Mouse (Mus musculus): ENCODE results near the gene Rhbdd3. TPM values are rescaled to one million over a fixed set of nuclear protein-coding genes. Genes with fewer than 3 reads are reported as not detected.
A peak's percentile ranks its signal among the peaks of the same experiment; 100 is the strongest.

The Rhbdd3 gene
- 13.8 and 14.7 TPM in 2 replicates for polyA plus RNA-seq (2011; ENCODE audit: insufficient read depth, insufficient read length, low replicate concordance, missing spikeins)

DNA sequence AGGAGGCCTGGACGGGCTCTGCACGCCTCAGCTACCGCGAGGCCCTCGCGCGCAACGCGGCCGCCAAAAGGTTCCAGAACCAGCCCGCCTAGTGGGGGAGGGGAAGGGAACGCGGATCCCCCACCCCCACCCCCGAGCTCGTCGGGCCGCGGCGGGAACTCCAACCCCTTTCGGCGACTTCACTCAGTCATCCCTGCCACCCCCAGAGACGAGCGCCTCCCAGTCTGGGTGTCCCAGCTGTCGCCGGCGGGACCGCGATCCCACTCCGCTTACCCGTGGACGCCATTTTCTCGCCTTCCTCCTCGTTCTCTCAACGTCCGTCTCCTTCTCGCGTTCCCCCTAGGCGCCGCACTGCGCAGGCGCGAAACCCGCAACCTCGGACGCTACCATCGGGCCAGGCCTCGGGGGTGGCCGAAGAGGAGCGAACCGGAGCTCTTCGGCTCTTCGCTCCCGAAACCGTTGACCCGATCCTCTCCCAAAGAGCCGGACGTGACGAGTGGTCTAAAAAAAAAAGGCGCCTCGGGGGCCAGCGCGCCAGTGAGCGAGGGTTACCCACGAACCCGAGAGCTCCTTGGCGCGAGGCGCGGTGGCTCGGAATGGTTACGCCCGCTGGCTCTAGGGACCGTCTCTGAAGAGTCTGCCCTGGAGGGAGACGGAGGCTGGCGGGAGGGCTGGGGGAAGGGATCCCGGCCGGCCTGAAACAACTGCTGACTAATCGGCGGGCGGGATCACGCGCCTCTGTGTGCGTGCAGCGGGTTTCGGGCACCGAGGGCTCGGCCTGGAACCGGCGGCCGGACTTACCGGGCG is at the start of gene Rhbdd3, which contains the start of gene Ewsr1:
Gene Rhbdd3 (plus strand): TSS at position 191 of the 807 bp plus-strand sequence.
Gene Ewsr1 (minus strand): TSS at position 531 of the 807 bp plus-strand sequence.
- peak within 1 kb of the TSS; percentile 97 for H3K27ac ChIP-seq (ENCODE audit: control insufficient read depth, insufficient read depth, low read depth, low read length, poor library complexity)
- no peaks in the 10 kb centered on the region; the same call in 1 of the 2 replicates for H3K4me1 ChIP-seq (ENCODE audit: control insufficient read depth, insufficient read depth, low read length)
- TF ChIP-seq CTCF (IDR thresholded peaks at IDR 0.05; ENCODE audit: control insufficient read depth, insufficient read depth, low read length) = no peak
- peak; percentile 95 for TF ChIP-seq POLR2A (IDR thresholded peaks at IDR 0.05; ENCODE audit: borderline replicate concordance, control insufficient read depth, low read depth, low read length)
- under 1% methylated on average over 92 of the region's 92 CpGs for WGBS
- H3K4me3 ChIP-seq (replicated peaks; ENCODE audit: control insufficient read depth, low read depth, low read length) = peak within 1 kb of the TSS; percentile 88

- Histone ChIP-seq H3K27ac (ENCODE audit: control insufficient read depth, insufficient read depth, low read depth, low read length, poor library complexity) (no peak overlapping the region), H3K4me1 (ENCODE audit: control insufficient read depth, insufficient read depth, low read length) (no peaks in the 10 kb centered on the region; the same call in 1 of the 2 replicates), H3K4me3 (replicated peaks; ENCODE audit: control insufficient read depth, low read depth, low read length) (no peak overlapping the region)
- WGBS = 82% methylated on average over 10 of the region's 10 CpGs
- TF ChIP-seq POLR2A (IDR thresholded peaks at IDR 0.05; ENCODE audit: borderline replicate concordance, control insufficient read depth, low read depth, low read length) = no peak
- TF ChIP-seq CTCF (IDR thresholded peaks at IDR 0.05; ENCODE audit: control insufficient read depth, insufficient read depth, low read length) = no peak
These were observed 47.1 kb upstream of the Rhbdd3 start for GRCm38 (mm10) chr11:5051629-5052028.

- Histone ChIP-seq H3K27ac (ENCODE audit: control insufficient read depth, insufficient read depth, low read depth, low read length, poor library complexity) (no peak overlapping the region; the same call in 1 of the 2 replicates), H3K4me3 (replicated peaks; ENCODE audit: control insufficient read depth, low read depth, low read length) (no peak overlapping the region), H3K4me1 (ENCODE audit: control insufficient read depth, insufficient read depth, low read length) (no peaks in the 10 kb centered on the region; the same call in 1 of the 2 replicates)
- 77% methylated on average over 10 of the region's 10 CpGs for WGBS
- TF ChIP-seq CTCF (IDR thresholded peaks at IDR 0.05; ENCODE audit: control insufficient read depth, insufficient read depth, low read length) = no peak
- TF ChIP-seq POLR2A (IDR thresholded peaks at IDR 0.05; ENCODE audit: borderline replicate concordance, control insufficient read depth, low read depth, low read length) = no peak
These were observed 46.4 kb upstream of the Rhbdd3 start for GRCm38 (mm10) chr11:5052200-5052854.

GRCm38 (mm10) chr11:5054151-5054550 is 44.6 kb upstream of the Rhbdd3 start:
- 89% methylated on average over 14 of the region's 14 CpGs for WGBS
- Histone ChIP-seq H3K4me3 (replicated peaks; ENCODE audit: control insufficient read depth, low read depth, low read length) (no peak overlapping the region), H3K27ac (ENCODE audit: control insufficient read depth, insufficient read depth, low read depth, low read length, poor library complexity) (no peak overlapping the region), H3K4me1 (ENCODE audit: control insufficient read depth, insufficient read depth, low read length) (no peaks in the 10 kb centered on the region; the same call in 1 of the 2 replicates)
- TF ChIP-seq CTCF (IDR thresholded peaks at IDR 0.05; ENCODE audit: control insufficient read depth, insufficient read depth, low read length) (no peak), POLR2A (IDR thresholded peaks at IDR 0.05; ENCODE audit: borderline replicate concordance, control insufficient read depth, low read depth, low read length) (no peak)

GRCm38 (mm10) chr11:5054874-5055273 is 43.9 kb upstream of the Rhbdd3 start:
- TF ChIP-seq CTCF (IDR thresholded peaks at IDR 0.05; ENCODE audit: control insufficient read depth, insufficient read depth, low read length) = no peak
- TF ChIP-seq POLR2A (IDR thresholded peaks at IDR 0.05; ENCODE audit: borderline replicate concordance, control insufficient read depth, low read depth, low read length) = no peak
- 83% methylated on average over 6 of the region's 6 CpGs for WGBS
- no peaks in the 10 kb centered on the region; the same call in 1 of the 2 replicates for H3K4me1 ChIP-seq (ENCODE audit: control insufficient read depth, insufficient read depth, low read length)
- H3K4me3 ChIP-seq (replicated peaks; ENCODE audit: control insufficient read depth, low read depth, low read length) = no peak overlapping the region
- no peak overlapping the region for H3K27ac ChIP-seq (ENCODE audit: control insufficient read depth, insufficient read depth, low read depth, low read length, poor library complexity)

DNA sequence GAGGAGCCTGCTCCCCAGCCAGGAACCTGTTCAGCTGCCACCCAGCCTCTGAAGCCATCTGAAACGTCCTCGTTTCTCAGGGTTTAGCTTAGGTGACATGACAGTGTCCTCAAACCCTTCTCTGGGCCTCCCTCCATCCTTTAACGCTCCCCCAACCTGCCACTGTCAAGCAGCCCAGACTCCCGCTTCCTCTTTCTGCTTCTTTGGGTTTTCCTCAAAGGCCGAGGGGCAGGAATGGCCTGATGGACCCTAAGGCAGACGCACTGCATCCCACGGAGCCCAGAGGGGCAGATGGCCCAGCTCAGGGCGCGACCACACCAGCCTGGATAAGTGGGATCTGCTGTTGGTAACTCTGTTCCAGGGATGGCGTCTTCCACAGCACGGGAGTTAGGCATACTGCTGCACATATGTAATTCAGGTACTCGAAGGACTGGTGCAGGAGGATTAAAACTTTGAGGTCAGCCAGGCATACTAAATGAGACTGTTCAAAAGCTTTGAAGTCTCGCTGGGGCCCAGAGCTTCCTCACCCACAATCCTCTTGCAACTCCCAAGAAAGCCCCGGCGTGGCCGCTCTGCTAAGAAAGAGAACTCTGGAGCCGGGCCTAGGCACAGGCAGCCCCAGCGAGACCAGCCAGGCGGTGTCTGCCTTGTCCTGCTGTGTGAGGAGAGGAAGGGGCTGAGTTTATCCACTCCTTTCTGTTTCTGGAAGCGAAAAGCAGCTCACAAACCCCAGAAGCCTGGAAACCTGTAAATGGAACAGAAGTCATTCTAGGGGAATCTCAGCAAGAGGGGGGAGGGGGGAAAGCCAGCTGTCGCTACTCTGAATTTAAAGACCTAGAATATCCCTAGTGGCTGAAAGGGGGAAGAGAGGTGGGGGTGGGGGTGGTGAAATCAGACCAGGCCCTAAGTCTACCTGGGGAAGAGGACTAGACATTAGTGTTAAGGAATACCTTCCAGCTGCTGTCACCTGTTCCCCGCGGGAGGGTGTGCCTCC is 42.5 kb upstream of the Rhbdd3 start:
- WGBS = 52% methylated on average over 23 of the region's 23 CpGs
- Histone ChIP-seq H3K4me1 (ENCODE audit: control insufficient read depth, insufficient read depth, low read length) (no peaks in the 10 kb centered on the region; the same call in 1 of the 2 replicates), H3K27ac (ENCODE audit: control insufficient read depth, insufficient read depth, low read depth, low read length, poor library complexity) (no peak overlapping the region), H3K4me3 (replicated peaks; ENCODE audit: control insufficient read depth, low read depth, low read length) (no peak overlapping the region)
- TF ChIP-seq POLR2A (IDR thresholded peaks at IDR 0.05; ENCODE audit: borderline replicate concordance, control insufficient read depth, low read depth, low read length) (no peak), CTCF (IDR thresholded peaks at IDR 0.05; ENCODE audit: control insufficient read depth, insufficient read depth, low read length) (no peak)

- no peak overlapping the region for H3K4me3 ChIP-seq (replicated peaks; ENCODE audit: control insufficient read depth, low read depth, low read length)
- H3K27ac ChIP-seq (ENCODE audit: control insufficient read depth, insufficient read depth, low read depth, low read length, poor library complexity) = no peak overlapping the region
- H3K4me1 ChIP-seq (ENCODE audit: control insufficient read depth, insufficient read depth, low read length) = no peaks in the 10 kb centered on the region; the same call in 1 of the 2 replicates
- WGBS = 72% methylated on average over 8 of the region's 8 CpGs
- TF ChIP-seq POLR2A (IDR thresholded peaks at IDR 0.05; ENCODE audit: borderline replicate concordance, control insufficient read depth, low read depth, low read length) (no peak), CTCF (IDR thresholded peaks at IDR 0.05; ENCODE audit: control insufficient read depth, insufficient read depth, low read length) (no peak)
These were observed 41.7 kb upstream of the Rhbdd3 start for GRCm38 (mm10) chr11:5057064-5057463.

Measured in bone marrow, adult 2 months (tissue).